Mouse (Mus musculus): ENCODE measurements around the gene Plcl1.

DNA sequence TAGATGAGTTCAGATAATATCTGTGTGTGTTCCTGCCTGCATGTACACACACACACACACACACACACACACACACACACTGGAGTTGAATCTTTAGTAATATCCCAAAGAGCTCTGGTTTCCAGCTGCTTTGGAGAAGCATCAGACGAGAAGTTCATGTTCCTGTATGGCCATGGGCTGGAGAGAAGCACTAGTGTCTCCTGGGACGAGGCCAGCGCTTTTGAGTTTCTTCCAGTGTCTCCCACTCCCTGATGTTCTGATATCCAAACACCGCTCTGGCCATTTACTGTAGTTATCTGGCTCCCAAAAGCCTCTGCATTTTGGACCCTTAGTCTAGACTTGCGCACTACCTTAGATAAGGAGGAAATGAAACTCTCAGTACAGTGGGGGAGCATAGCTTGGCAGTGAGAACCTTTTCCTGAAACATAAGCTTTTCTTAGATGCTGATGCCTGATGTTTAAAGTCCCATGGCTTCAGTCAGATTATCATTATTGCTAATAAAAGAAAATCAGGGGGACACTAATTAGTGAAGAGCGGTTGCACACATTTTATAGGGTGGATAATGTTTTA is 207.1 kb downstream of the Plcl1 start:
- TF ChIP-seq MAX (IDR thresholded peaks at IDR 0.05) (no peak), CEBPB (IDR thresholded peaks at IDR 0.05; ENCODE audit: low read depth) (no peak), CTCF (IDR thresholded peaks at IDR 0.05; ENCODE audit: control insufficient read depth, insufficient read depth, insufficient read length) (no peak), USF1 (IDR thresholded peaks at IDR 0.05; ENCODE audit: low read depth) (no peak), MYOD1 (IDR thresholded peaks at IDR 0.05; ENCODE audit: control insufficient read depth, insufficient read length, low read depth) (no peak)
